Mouse (Mus musculus): Measurements from ENCODE around the gene Elovl6. TPM values are rescaled to one million over a fixed set of nuclear protein-coding genes. Genes with fewer than 3 reads are reported as not detected.

The Elovl6 gene
- polyA plus RNA-seq, 1 experiment from 2014 or later, result 4.1 TPM

- ATAC-seq, result no peak
- WGBS, result 94% methylated on average over 1 of the region's 1 CpGs
- H3K27ac ChIP-seq (ENCODE audit: low read length), result no peak overlapping the region
- TF ChIP-seq CTCF (IDR thresholded peaks at IDR 0.05) (no peak), EP300 (IDR thresholded peaks at IDR 0.05) (no peak)
- no peaks in the 10 kb centered on the region for H3K9me3 ChIP-seq (ENCODE audit: low read length)
- H3K4me3 ChIP-seq (ENCODE audit: low read depth, low read length), result no peak overlapping the region
- H3K36me3 ChIP-seq (ENCODE audit: insufficient read depth, low read length), result no peaks in the 10 kb centered on the region
- H3K4me2 ChIP-seq (replicated peaks; ENCODE audit: low read depth, low read length), result no peak overlapping the region
- no peak for DNase-seq (ENCODE audit: low spot score)
- no peaks in the 10 kb centered on the region for H3K4me1 ChIP-seq (ENCODE audit: insufficient read depth, low read depth, low read length)
- no peak overlapping the region for H3K9ac ChIP-seq (replicated peaks; ENCODE audit: low read depth)
- no peaks in the 10 kb centered on the region for H3K27me3 ChIP-seq (replicated peaks; ENCODE audit: insufficient read depth, low read length)
These were observed 24.4 kb upstream of the Elovl6 start for GRCm38 (mm10) chr3:129507736-129508135.

GRCm38 (mm10) chr3:129508571-129508970 is 23.6 kb upstream of the Elovl6 start:
- Histone ChIP-seq H3K27ac (ENCODE audit: low read length) (no peak overlapping the region), H3K27me3 (replicated peaks; ENCODE audit: insufficient read depth, low read length) (no peaks in the 10 kb centered on the region), H3K4me2 (replicated peaks; ENCODE audit: low read depth, low read length) (no peak overlapping the region), H3K4me1 (ENCODE audit: insufficient read depth, low read depth, low read length) (no peaks in the 10 kb centered on the region), H3K9me3 (ENCODE audit: low read length) (no peaks in the 10 kb centered on the region), H3K36me3 (ENCODE audit: insufficient read depth, low read length) (no peaks in the 10 kb centered on the region), H3K9ac (replicated peaks; ENCODE audit: low read depth) (no peak overlapping the region), H3K4me3 (ENCODE audit: low read depth, low read length) (no peak overlapping the region)
- TF ChIP-seq EP300 (IDR thresholded peaks at IDR 0.05) (no peak), CTCF (IDR thresholded peaks at IDR 0.05) (no peak)
- ATAC-seq (no peak), DNase-seq (ENCODE audit: low spot score) (no peak)

GRCm38 (mm10) chr3:129509725-129510124 is 22.4 kb upstream of the Elovl6 start:
- Histone ChIP-seq H3K4me3 (ENCODE audit: low read depth, low read length) (no peak overlapping the region), H3K4me2 (replicated peaks; ENCODE audit: low read depth, low read length) (no peak overlapping the region), H3K27ac (ENCODE audit: low read length) (no peak overlapping the region), H3K4me1 (ENCODE audit: insufficient read depth, low read depth, low read length) (no peaks in the 10 kb centered on the region), H3K36me3 (ENCODE audit: insufficient read depth, low read length) (no peaks in the 10 kb centered on the region), H3K27me3 (replicated peaks; ENCODE audit: insufficient read depth, low read length) (no peaks in the 10 kb centered on the region), H3K9me3 (ENCODE audit: low read length) (no peaks in the 10 kb centered on the region), H3K9ac (replicated peaks; ENCODE audit: low read depth) (no peak overlapping the region)
- no peak for TF ChIP-seq CTCF (IDR thresholded peaks at IDR 0.05)
- no peak for TF ChIP-seq EP300 (IDR thresholded peaks at IDR 0.05)
- DNase-seq (ENCODE audit: low spot score), result peak; percentile 81
- 43% methylated on average over 10 of the region's 10 CpGs for WGBS
- peak; percentile 79 for ATAC-seq

- H3K9me3 ChIP-seq (ENCODE audit: low read length), result no peaks in the 10 kb centered on the region
- H3K4me3 ChIP-seq (ENCODE audit: low read depth, low read length), result no peak overlapping the region
- WGBS, result 75% methylated on average over 3 of the region's 3 CpGs
- no peaks in the 10 kb centered on the region for H3K36me3 ChIP-seq (ENCODE audit: insufficient read depth, low read length)
- no peak overlapping the region for H3K27ac ChIP-seq (ENCODE audit: low read length)
- DNase-seq (ENCODE audit: low spot score) (no peak), ATAC-seq (no peak)
- H3K4me1 ChIP-seq (ENCODE audit: insufficient read depth, low read depth, low read length), result no peaks in the 10 kb centered on the region
- TF ChIP-seq CTCF (IDR thresholded peaks at IDR 0.05) (no peak), EP300 (IDR thresholded peaks at IDR 0.05) (no peak)
- H3K4me2 ChIP-seq (replicated peaks; ENCODE audit: low read depth, low read length), result no peak overlapping the region
- H3K9ac ChIP-seq (replicated peaks; ENCODE audit: low read depth), result no peak overlapping the region
- H3K27me3 ChIP-seq (replicated peaks; ENCODE audit: insufficient read depth, low read length), result no peaks in the 10 kb centered on the region
These were observed 16.2 kb upstream of the Elovl6 start for GRCm38 (mm10) chr3:129515863-129516436.

GRCm38 (mm10) chr3:129520499-129520898 is 11.7 kb upstream of the Elovl6 start:
- no peak for ATAC-seq
- H3K36me3 ChIP-seq (ENCODE audit: insufficient read depth, low read length), result no peaks in the 10 kb centered on the region

GRCm38 (mm10) chr3:129523456-129524143 is 8.6 kb upstream of the Elovl6 start:
- Histone ChIP-seq H3K27ac (ENCODE audit: low read length) (no peak overlapping the region), H3K4me2 (replicated peaks; ENCODE audit: low read depth, low read length) (no peak overlapping the region), H3K9me3 (ENCODE audit: low read length) (no peaks in the 10 kb centered on the region), H3K4me3 (ENCODE audit: low read depth, low read length) (no peak overlapping the region), H3K4me1 (ENCODE audit: insufficient read depth, low read depth, low read length) (no peaks in the 10 kb centered on the region), H3K27me3 (replicated peaks; ENCODE audit: insufficient read depth, low read length) (no peaks in the 10 kb centered on the region), H3K9ac (replicated peaks; ENCODE audit: low read depth) (no peak overlapping the region), H3K36me3 (ENCODE audit: insufficient read depth, low read length) (no peaks in the 10 kb centered on the region)
- WGBS, result 72% methylated on average over 10 of the region's 10 CpGs
- DNase-seq (ENCODE audit: low spot score) (no peak), ATAC-seq (no peak)
- TF ChIP-seq CTCF (IDR thresholded peaks at IDR 0.05) (no peak), EP300 (IDR thresholded peaks at IDR 0.05) (no peak)

More at GRCm38 (mm10) chr3:129520499-129520898, 11.7 kb upstream of the Elovl6 start:
- TF ChIP-seq EP300 (IDR thresholded peaks at IDR 0.05) (no peak), CTCF (IDR thresholded peaks at IDR 0.05) (peak; percentile 38)
- Histone ChIP-seq H3K27me3 (replicated peaks; ENCODE audit: insufficient read depth, low read length) (no peaks in the 10 kb centered on the region), H3K9me3 (ENCODE audit: low read length) (no peaks in the 10 kb centered on the region), H3K27ac (ENCODE audit: low read length) (no peak overlapping the region), H3K4me3 (ENCODE audit: low read depth, low read length) (no peak overlapping the region), H3K4me2 (replicated peaks; ENCODE audit: low read depth, low read length) (no peak overlapping the region), H3K4me1 (ENCODE audit: insufficient read depth, low read depth, low read length) (no peaks in the 10 kb centered on the region), H3K9ac (replicated peaks; ENCODE audit: low read depth) (no peak overlapping the region)
- 86% methylated on average over 4 of the region's 4 CpGs for WGBS
- DNase-seq (ENCODE audit: low spot score), result no peak
